Mouse (Mus musculus) embryonic fibroblast, embryonic 13.5 days (primary cell): ENCODE measurements around the gene Hsd11b2.

ENCODE experiments used
- CTCF ChIP-seq: IDR thresholded peaks from 2 replicates; pipeline ENCODE4 v1.5.1; 2011; ENCODE audit warnings: mild to moderate bottlenecking, control low read depth, low read length, moderate library complexity, borderline replicate concordance; ENCODE audit not compliant: insufficient read depth
- POLR2A ChIP-seq: IDR thresholded peaks from 2 replicates; pipeline ENCODE4 v1.6.1; 2011; ENCODE audit warnings: low read depth, mild to moderate bottlenecking, control low read depth, low read length, moderate library complexity

- no peak for TF ChIP-seq CTCF
- TF ChIP-seq POLR2A: no peak
These were observed 22.9 kb upstream of the Hsd11b2 start for GRCm38 (mm10) chr8:105495350-105496302.
